In genomic region chr3:127451070-127451469, GRCm38 (mm10) we compare ENCODE assay signal across 9 mouse cellular contexts. TPM values are rescaled to one million over a fixed set of nuclear protein-coding genes. Genes with fewer than 3 reads are reported as not detected.
DNase-seq lines count a peak whose midpoint lies in the region; ATAC-seq and TF ChIP-seq lines count a peak whose summit lies in the region.
"Had no signal": no experiment of that assay in that cellular context is flagged by ENCODE, and none has a peak within 500 bp of the region (broad histone marks: within the 10 kb centered on the region; RNA-seq: fewer than 3 reads in every experiment).

No protein-coding gene starts in this region.

- TF ChIP-seq EP300 in ES-Bruce4 (IDR thresholded peaks at IDR 0.05; ENCODE audit: insufficient read depth, low read depth, low read length): no peak

- CTCF ChIA-PET in Patski (lab: Charles Lee): interaction anchor here (0.6 to 4.1 kb wide), 21 partner anchors 9 to 148 kb away, joined by 3 to 23 read pairs (median 4); no protein-coding TSS in a partner anchor

- no peaks in the 10 kb centered on the region for H3K4me1 ChIP-seq in ES-Bruce4 (ENCODE audit: control insufficient read depth, insufficient read depth, low read length)
- H3K4me1 ChIP-seq: lung, embryonic 15.5 days had no signal

- H3K9me3 ChIP-seq in ES-Bruce4 (replicated peaks; ENCODE audit: control insufficient read depth, insufficient read depth, low read length, poor library complexity, severe bottlenecking): no peaks in the 10 kb centered on the region
- H3K9me3 ChIP-seq: lung, embryonic 15.5 days had no signal

- in situ Hi-C loops in Patski (cut with MboI; ENCODE audit: low pct_unique_long_range_greater_than_20kb): no loop called here

- no peak overlapping the region for H3K4me3 ChIP-seq in ES-Bruce4 (ENCODE audit: low read depth, low read length)
- H3K4me3 ChIP-seq: lung, embryonic 15.5 days had no signal

- ATAC-seq in Patski: peak; percentile 57
- peak; percentile 83 for ATAC-seq in common myeloid progenitor, adult 5-6 weeks (replicated peaks; ENCODE audit: low read depth, poor library complexity, severe bottlenecking)

- H3K27me3 ChIP-seq in ES-Bruce4 (ENCODE audit: control insufficient read depth, insufficient read depth, low read length, poor library complexity, severe bottlenecking) (no peaks in the 10 kb centered on the region), Patski (no peaks in the 10 kb centered on the region)
- H3K27me3 ChIP-seq: lung, embryonic 15.5 days had no signal

- H3K36me3 ChIP-seq in ES-Bruce4 (ENCODE audit: control insufficient read depth, insufficient read depth, low read length, poor library complexity, severe bottlenecking): no peaks in the 10 kb centered on the region
- H3K36me3 ChIP-seq: lung, embryonic 15.5 days had no signal

- TF ChIP-seq POLR2A in ES-Bruce4 (IDR thresholded peaks at IDR 0.05; ENCODE audit: insufficient read depth, low read length): no peak

- POLR2A ChIA-PET in Patski (lab: Charles Lee): no interaction called here

- peak; percentile 44 to 52 for DNase-seq in left cerebral cortex, adult 18-20 months (ENCODE audit: low spot score in 2 of 2)
- DNase-seq in left cerebral cortex, adult 11 months (ENCODE audit: low spot score): no peak
- no peak for DNase-seq in Patski (ENCODE audit: low read depth, low spot score)
- peak; percentile 8 for DNase-seq in kidney, postnatal 14 days
- peak; percentile 77 for DNase-seq in retina, embryonic 14.5 days (ENCODE audit: low spot score)
- DNase-seq in yolk sac, embryonic 10.5 days (ENCODE audit: low spot score): no peak

- peak; percentile 88 for TF ChIP-seq CTCF in ES-Bruce4 (IDR thresholded peaks at IDR 0.05; ENCODE audit: low read depth, low read length)
- peak; percentile 97 for TF ChIP-seq CTCF in Patski (IDR thresholded peaks at IDR 0.05)

- H3K27ac ChIP-seq in ES-Bruce4 (ENCODE audit: insufficient read depth, low read length): no peak overlapping the region
- H3K27ac ChIP-seq: lung, embryonic 15.5 days had no signal

- no peak overlapping the region for H3K9ac ChIP-seq in ES-Bruce4 (ENCODE audit: low read depth, poor library complexity, severe bottlenecking)
- H3K9ac ChIP-seq: lung, embryonic 15.5 days had no signal

RNA-seq across cellular contexts. Expression of gene Ank2, which starts 48.1 kb away (rescaled TPM):
- total RNA-seq in left cerebral cortex, adult 18-20 months (2021): 100 to 1,000 TPM; 787 to 814 TPM
- polyA plus RNA-seq in ES-Bruce4 (2011; ENCODE audit: insufficient read depth, insufficient read length, low read depth, missing spikeins) (29.9 and 31.4 TPM in 2 replicates), Patski (2021) (47.7 TPM)
- total RNA-seq in common myeloid progenitor, adult 5-6 weeks (2017): 0.27 and 0.29 TPM in 2 replicates

Comparison
In these comparisons a context has a peak if more than half of its experiments do, and no peak if none do; other contexts are left out.
1. DNase-seq: peak in left cerebral cortex, adult 18-20 months (2 of 2), kidney, postnatal 14 days (single experiment) and retina, embryonic 14.5 days (single experiment); none in left cerebral cortex, adult 11 months (single experiment), Patski (single experiment) and yolk sac, embryonic 10.5 days (single experiment).
2. RNA of gene Ank2, which starts 48.1 kb away (total RNA-seq): 787 to 814 TPM in left cerebral cortex, adult 18-20 months; 0.27 to 0.29 TPM in common myeloid progenitor, adult 5-6 weeks; every median in the first group is over 100 times any median in the second.